Mouse (Mus musculus) neutrophil, adult 5-6 weeks (primary cell): Measurements from ENCODE around the gene Kmt5b. TPM values are rescaled to one million over a fixed set of nuclear protein-coding genes. Genes with fewer than 3 reads are reported as not detected.

ENCODE experiments used
- ATAC-seq: fragments of 151-379, 151-347 bp; 2 replicates; pipeline ENCODE4 v1.8.0; 2017; ENCODE audit warnings: mild to moderate bottlenecking, moderate TSS enrichment; ENCODE audit not compliant: insufficient number of reproducible peaks, poor library complexity, low FRiP score, severe bottlenecking; ENCODE audit errors: extremely low read depth
- total RNA-seq: library from RNA; stranded (forward); fragments of 200-1000 nt; gene quantifications from 2 replicates; pipeline ENCODE4 v1.2.3, GENCODE M21; 2017

Kmt5b gene
- total RNA-seq, 1 experiment from 2014 or later = 159 TPM

- no peak for ATAC-seq
Measured at GRCm38 (mm10) chr19:3853891-3854290, 86.7 kb downstream of the Kmt5b start.

DNA sequence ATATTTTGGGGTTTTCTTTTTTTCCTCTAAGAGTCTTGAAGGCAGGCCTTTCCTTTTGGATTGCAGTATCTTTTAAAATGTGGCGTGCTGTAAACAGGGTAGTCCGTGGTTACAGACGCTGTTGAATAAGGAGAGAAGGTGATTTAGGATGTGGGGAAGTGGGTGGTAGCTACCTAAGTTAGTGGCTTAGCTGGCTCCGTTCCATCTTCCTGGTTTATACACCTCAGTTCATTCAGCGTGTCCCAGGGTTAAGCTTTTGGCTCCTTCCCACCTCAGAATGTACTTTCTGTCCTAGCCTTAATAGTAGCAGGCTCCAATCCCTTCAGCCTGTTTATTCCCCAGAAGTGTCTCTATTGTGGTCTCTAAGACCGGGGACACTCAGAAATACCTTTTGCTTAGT, 87.9 kb downstream of the Kmt5b start:
- ATAC-seq = no peak

- ATAC-seq = no peak
Measured at GRCm38 (mm10) chr19:3855601-3856000, 88.4 kb downstream of the Kmt5b start.

DNA sequence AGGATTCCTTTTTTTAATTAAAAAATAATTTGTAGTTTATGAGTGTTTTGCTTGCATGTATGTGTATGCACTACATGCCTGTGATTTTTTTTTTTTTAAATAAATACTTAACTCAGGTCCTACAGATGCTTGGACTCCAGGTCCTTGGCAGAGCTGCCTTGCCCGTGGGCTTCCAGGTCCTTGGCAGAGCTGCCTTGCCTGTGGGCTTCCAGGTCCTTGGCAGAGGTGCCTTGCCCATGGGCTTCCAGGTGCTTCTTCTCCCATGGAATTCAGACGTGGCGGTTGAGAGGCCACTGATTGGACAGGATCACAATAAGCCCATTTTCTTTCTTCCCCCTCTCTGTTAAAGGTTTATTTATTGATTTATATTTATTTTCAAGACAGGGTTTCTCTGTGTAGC, 90.0 kb downstream of the Kmt5b start:
- no peak for ATAC-seq

GRCm38 (mm10) chr19:3862713-3863112, 95.5 kb downstream of the Kmt5b start:
- no peak for ATAC-seq

DNA sequence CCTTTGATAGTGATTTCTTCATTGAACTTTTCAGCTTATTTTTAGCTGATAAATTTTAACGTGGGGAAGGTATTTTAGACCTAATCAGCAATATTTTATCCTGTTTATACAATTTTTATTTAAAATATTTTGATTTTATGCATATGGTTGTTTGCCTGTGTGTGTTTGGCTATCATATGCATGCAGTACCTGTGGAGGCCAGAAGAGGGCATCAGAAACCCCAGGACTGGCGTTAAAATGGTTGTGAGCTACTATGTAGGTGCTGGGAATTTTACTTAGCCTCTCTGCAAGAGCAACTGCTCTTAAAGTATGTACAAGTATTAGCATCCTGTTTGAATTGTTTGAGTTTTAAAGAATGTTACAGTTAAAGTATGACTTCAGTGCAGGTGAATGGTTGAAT, 97.7 kb downstream of the Kmt5b start:
- no peak for ATAC-seq

Other genes starting within 250 kb of the Kmt5b start
- 146 and 156 TPM in 2 replicates for gene Ppp6r3, start 191.7 kb upstream of the Kmt5b start, total RNA-seq
- 0.93 and 0.98 TPM in 2 replicates for gene Lrp5, start 80.9 kb upstream of the Kmt5b start, total RNA-seq
- gene 1810055G02Rik, start 59.1 kb upstream of the Kmt5b start, total RNA-seq = 3.1 and 5.1 TPM in 2 replicates
- 16.6 and 26.0 TPM in 2 replicates for gene Chka, start 84.4 kb downstream of the Kmt5b start, total RNA-seq
- 158 and 167 TPM in 2 replicates for gene Tcirg1, start 139.7 kb downstream of the Kmt5b start, total RNA-seq
- 34.7 and 40.1 TPM in 2 replicates for gene Ndufs8, start 145.4 kb downstream of the Kmt5b start, total RNA-seq
- gene Aldh3b1, start 162.4 kb downstream of the Kmt5b start, total RNA-seq = 78.5 and 85.2 TPM in 2 replicates
- gene Unc93b1, start 167.8 kb downstream of the Kmt5b start, total RNA-seq = 628 and 632 TPM in 2 replicates
- gene Aldh3b3, start 191.2 kb downstream of the Kmt5b start, total RNA-seq = not detected in 2 replicates
- 0.25 TPM in 1 of 2 replicates, not detected in the other for gene Aldh3b2, start 204.9 kb downstream of the Kmt5b start, total RNA-seq
- not detected in 2 replicates for gene Acy3, start 219.1 kb downstream of the Kmt5b start, total RNA-seq
- gene Tbx10, start 225.3 kb downstream of the Kmt5b start, total RNA-seq = not detected in 2 replicates
- 7.0 and 15.5 TPM in 2 replicates for gene Nudt8, start 233.2 kb downstream of the Kmt5b start, total RNA-seq
- 6.2 and 7.5 TPM in 2 replicates for gene Gm49405, start 233.2 kb downstream of the Kmt5b start, total RNA-seq
- gene Doc2g, start 235.9 kb downstream of the Kmt5b start, total RNA-seq = 4.0 and 7.2 TPM in 2 replicates
- 63.9 and 64.6 TPM in 2 replicates for gene Ndufv1, start 245.4 kb downstream of the Kmt5b start, total RNA-seq